Mouse (Mus musculus) brain, embryonic 18.5 days (tissue): Measurements from ENCODE around the gene Iqcn.
A peak's percentile ranks its signal among the peaks of the same experiment; 100 is the strongest.

ENCODE experiments used
- DNase-seq: peaks from one replicate; pipeline ENCODE4 v3.0.0-alpha.2; 2012; ENCODE audit warnings: low read depth, low spot score

Iqcn gene

GRCm38 (mm10) chr8:70700555-70700922 lies 2.7 kb upstream of the Iqcn start:
- DNase-seq = peak; percentile 82

GRCm38 (mm10) chr8:70701048-70701981 lies 1.9 kb upstream of the Iqcn start:
- DNase-seq = no peak

- DNase-seq = no peak
Measured at GRCm38 (mm10) chr8:70701982-70702841, 1.0 kb upstream of the Iqcn start.

- DNase-seq = no peak
Measured at GRCm38 (mm10) chr8:70702842-70703182, 445 bp upstream of the Iqcn start.

DNA sequence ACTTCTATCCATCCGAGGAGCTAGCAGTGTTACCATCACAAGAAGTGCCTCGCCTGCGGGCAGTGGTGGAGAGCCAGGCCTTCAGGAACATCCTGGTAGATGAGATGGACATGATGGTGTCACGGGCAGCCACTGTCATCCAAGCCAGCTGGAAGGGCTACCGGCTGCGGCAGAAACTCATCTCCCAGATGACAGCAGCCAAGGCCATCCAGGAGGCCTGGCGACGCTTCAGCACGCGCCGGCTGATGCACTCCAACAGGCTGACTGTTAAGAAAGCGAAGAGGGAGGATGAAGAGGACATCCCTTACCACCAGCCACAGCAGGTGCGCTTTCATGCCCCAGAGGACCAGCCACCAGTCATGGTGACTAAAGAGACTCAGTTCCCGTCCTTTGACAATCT lies 5.0 kb downstream of the Iqcn start:
- no peak for DNase-seq

DNA sequence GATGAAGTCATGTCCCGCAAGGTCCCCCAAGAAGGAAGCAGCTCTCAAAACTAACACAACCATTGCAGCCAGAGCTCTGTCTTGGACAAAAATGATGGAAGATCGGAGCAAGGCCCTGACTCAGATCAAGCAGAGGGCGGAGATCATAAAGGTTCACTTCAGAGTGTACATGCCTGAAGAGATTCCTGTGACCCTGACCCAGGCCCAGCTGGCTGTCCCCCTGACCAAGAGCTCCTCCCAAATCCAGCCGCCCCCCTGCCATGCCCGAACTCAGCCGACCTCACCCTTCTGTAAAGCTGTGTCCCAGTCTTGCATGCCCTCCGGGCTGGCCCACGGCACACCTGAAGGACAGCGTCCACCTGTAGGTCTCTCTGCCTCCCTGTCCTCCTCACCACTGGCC lies 6.5 kb downstream of the Iqcn start:
- no peak for DNase-seq

DNA sequence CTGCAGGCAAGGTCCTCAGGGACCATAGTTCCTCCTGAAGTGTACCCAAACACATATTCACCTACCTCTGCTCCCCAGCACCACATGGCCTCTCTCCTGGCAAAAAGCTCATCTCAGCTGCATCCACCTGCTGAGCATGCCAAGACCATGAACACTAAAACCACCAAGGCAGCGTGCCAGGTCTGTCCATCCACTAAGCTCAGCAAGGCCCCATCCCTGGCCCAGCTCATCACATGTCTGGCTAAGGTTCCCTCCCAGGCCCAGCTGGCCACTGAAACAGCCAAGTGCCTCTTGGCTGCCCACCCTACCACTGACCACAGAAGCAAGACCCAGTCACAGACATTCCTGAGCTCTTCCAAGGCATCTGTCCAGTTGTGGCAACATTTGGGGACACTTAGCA lies 7.0 kb downstream of the Iqcn start:
- no peak for DNase-seq

- no peak for DNase-seq
Measured at GRCm38 (mm10) chr8:70711041-70711440, 7.8 kb downstream of the Iqcn start.

GRCm38 (mm10) chr8:70713991-70714390 lies 10.7 kb downstream of the Iqcn start:
- DNase-seq = no peak

GRCm38 (mm10) chr8:70715086-70715485 lies 11.8 kb downstream of the Iqcn start:
- DNase-seq = no peak

DNA sequence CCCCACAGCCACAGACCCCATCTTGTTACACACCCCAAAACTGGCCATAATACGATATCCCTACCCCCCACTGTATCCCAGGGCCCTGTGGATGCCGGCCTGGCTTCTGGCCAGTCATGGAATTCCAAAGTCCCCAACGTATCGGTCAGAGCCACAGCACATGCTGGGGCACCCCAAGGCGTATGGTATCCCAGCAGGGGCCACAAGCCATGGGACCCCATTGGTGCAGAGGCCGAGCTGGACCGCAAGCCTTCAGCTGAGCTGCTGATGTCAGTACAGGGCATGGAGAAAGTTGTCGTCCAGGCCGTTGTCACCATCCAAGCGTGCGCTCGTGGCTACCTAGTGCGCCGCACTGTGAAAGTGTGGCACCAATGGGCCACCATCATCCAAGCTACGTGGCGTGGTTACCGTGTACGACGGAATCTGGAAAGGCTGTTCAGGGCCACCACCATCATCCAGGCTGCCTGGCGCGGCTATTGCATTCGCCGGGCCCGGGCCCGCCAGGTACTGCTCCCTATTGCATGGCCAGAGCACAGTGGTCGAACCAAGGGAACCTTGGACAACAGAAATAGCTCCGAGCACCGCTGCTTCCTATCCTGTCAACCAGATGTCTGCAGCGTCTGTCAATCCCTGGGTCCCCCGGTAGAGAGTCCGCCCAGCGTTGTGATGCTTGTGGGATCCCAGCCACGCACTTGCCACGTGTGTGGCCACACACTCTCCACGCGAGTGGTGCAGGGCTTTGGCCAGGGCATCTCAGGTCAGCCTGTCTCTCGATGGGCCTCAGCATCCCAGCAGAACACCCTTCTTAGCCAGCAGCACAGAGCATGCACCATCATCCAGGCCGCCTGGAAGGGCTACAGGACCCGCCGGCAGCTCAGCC lies 13.5 kb downstream of the Iqcn start:
- DNase-seq = no peak

DNA sequence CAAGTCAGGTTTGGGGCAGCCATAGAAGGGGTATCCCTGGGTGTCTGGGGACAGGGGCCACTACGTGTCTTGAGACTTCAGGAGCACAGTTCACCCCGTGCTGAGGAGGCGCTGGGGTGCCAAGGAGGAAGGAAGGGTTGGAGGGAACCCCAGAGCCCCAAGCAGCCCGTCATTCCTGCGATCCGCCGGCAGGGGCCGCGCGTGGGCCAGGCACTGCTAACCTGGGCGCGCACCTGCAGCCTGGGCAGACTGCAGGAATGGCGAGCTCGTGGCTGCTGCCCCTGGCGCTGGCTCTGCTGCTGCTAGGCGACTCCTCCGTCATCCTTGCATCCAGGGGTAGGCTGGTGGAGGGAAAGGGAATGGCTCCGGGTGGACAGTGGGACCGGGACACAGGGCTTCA lies 15.0 kb downstream of the Iqcn start, which contains the start of gene Gm3336:
TSS of gene Gm3336 (plus strand) at position 247 of the 400 bp plus-strand sequence.
- DNase-seq = no peak

GRCm38 (mm10) chr8:70719796-70720270 lies 16.6 kb downstream of the Iqcn start:
- no peak for DNase-seq

GRCm38 (mm10) chr8:70720739-70721138 lies 17.5 kb downstream of the Iqcn start:
- DNase-seq = no peak

DNA sequence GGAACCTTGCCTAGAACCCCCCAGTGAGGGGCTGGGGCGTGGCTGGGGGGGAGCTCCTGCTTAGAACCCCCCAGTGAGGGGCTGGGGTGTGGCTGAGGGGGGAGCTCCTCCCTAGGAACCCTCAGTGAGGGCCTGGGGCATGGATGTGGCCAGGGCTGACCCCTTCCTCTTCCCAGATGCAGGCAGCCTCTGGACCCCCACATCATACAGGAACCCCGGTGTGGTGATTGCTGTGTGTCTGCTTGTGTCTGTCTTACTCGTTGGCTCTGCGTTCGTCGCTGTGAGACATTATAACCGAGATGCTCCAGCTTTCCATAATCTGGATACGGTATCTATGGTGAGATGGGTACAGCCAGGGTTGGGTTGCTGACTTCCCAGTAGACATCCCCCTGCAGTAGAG lies 18.3 kb downstream of the Iqcn start:
- DNase-seq = no peak

DNA sequence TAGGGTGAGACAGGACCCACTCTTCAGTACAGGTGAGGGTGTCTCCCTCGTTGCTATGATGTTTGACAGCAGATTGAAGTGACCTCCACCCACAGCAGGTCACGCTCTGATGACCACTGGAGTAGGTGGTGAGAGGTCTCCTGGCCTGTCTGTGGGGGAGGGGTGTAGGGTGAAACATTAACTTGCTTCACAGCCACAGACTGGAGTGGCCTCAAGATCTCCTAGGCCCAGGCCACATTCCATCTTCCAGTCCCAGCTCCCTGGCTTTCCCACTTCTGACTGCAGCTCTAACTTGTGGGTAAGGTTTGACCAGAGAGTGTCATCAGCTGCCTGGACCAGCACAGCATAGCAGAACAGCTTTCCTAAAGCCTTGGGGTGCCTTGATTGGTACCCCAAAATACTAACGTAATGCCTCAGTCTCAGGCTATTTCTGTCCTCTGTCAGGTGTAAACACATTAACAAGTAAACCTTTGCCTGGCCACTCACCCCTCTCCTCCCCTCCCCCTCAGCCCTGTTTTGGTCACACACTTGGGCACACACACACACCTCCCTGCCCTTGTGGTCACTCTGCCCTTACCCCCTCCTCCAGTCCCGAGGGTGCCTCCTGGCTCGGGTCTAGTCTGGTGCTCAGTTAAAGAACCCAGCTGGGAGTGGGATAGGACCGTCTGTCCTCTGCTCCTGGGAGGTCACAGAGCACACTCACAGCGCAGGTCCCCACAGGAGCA lies 20.4 kb downstream of the Iqcn start, which contains the start of gene Pde4c:
TSS of gene Pde4c (plus strand) at position 235 of the 725 bp plus-strand sequence.
- no peak for DNase-seq

DNA sequence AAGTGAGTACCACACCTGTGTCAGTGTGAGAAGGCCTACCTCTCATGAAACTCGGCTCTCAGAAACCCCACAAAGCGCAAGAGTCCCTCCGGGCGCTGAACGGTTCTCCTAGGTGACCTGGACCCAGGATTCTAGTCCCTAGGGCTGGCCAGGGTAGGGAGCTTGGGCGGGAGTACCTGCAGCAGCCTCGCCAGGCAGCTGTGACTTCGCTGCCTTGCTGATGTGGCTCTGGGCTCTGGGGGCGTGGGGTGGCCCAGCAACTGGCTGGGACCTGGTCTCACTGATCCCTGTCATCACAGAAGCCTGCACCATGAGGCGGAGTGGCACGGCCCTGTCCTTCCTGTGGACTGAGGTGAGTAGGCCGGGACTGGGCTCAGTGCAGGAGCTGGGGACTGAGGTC lies 21.0 kb downstream of the Iqcn start:
- no peak for DNase-seq

DNA sequence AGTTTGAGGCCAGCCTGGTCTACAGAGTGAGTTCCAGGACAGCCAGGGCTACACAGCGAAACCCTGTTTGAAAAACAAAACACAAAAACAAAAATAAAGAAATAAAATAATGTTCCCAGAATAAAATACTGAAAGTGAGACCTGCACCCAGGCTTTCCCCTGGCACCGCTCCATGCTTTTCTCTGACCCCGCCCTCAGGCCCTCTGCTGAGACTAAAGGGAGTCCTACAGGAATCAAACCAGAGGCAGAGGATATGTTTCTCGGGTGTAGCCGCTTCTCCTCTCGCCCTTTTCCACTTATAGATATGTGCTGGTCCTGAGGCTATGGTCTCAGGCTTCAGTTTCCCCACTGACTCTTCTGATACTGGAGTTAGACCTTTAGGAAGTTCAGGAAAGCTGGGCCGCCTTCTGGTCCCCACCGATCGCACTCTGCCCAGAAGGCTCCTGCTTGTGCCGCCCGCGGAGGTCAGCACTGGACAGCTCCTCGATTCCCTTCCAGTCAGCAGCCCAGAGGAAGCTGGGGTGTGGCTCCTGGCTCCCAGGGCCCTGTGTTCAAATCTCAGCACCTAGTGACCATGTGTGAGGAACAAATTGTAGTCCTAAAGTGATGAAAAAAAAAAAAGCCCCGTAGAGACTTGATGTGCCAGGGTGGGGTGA lies 22.7 kb downstream of the Iqcn start:
- DNase-seq = no peak

DNA sequence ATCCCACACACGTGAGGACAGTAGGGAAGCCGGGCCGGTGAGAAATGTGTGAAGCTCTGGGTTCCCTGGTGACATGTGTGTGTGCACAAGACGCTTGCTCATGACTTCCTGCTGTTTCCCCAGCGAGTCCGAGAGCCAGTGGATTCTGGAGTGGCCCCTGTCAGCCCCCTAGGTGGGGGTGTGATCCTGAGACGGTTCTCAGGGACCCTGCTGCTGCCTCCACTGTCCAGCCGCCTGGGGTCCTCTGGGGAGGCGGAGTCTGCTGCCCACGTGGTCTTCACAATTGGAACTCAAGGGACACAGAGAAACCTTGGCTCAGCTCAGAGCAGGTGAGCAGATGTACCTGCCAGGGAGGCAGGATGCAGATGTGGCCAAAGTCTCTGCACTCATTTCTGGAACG lies 23.5 kb downstream of the Iqcn start:
- DNase-seq = no peak

GRCm38 (mm10) chr8:70729808-70730475 lies 26.7 kb downstream of the Iqcn start:
- no peak for DNase-seq
